Mouse (Mus musculus) liver, embryonic 14.5 days (tissue): ENCODE measurements at regions not wholly inside any gene's neighbourhood (a gene's known extent, or its start where the extent isn't known, plus 50 kb on each side); places are given as distances from the start of the nearest gene placed in this dataset.
"Not testable (repeated sequence)": the region's sequence is repeated elsewhere in the genome, so short reads cannot be mapped to it uniquely, and the experiment has no call there.

Experiments used
- ATAC-seq: fragments of 200-750 bp; cut with Nextera tagmentation; 2 replicates; pipeline ENCODE4 v1.8.0; 2017; ENCODE audit warnings: moderate number of reproducible peaks, mild to moderate bottlenecking, moderate library complexity; ENCODE audit not compliant: insufficient read depth
- DNase-seq, 3 experiments: peaks; one replicate each; pipeline ENCODE4 v3.0.0-alpha.2; 2012 to 2013; ENCODE audit warnings: low read depth in 3 of 3, low spot score in 3 of 3
- H3K27ac ChIP-seq: fragments of 300-500 bp; sonication (generic); 2 replicates; pipeline ENCODE4 v1.5.1; 2014; ENCODE audit warnings: moderate library complexity, mild to moderate bottlenecking, control low read depth, inconsistent platforms
- H3K27me3 ChIP-seq: fragments of 300-500 bp; sonication (generic); 2 replicates; pipeline ENCODE4 v1.6.1; 2014; ENCODE audit warnings: mild to moderate bottlenecking, low read length, moderate library complexity; ENCODE audit not compliant: control insufficient read depth, insufficient read depth
- H3K36me3 ChIP-seq: fragments of 300-500 bp; sonication (generic); replicated peaks from 2 replicates; pipeline ENCODE4 v1.6.1; 2014; ENCODE audit warnings: low read depth; ENCODE audit not compliant: control insufficient read depth, insufficient read depth
- H3K4me1 ChIP-seq, 2 experiments: fragments of 200-500 bp in 1 of 2; fragments of 300-500 bp in 1 of 2; sonication (generic) in 1 of 2; replicated peaks; 2 replicates each; pipeline ENCODE4 v1.6.1; 2012 to 2014; ENCODE audit warnings: antibody characterized with exemption in 1 of 2, inconsistent platforms in 1 of 2, low read length in 1 of 2; ENCODE audit not compliant: control insufficient read depth in 2 of 2, insufficient read depth in 2 of 2
- H3K4me2 ChIP-seq: fragments of 300-500 bp; sonication (generic); 2 replicates; pipeline ENCODE4 v1.6.1; 2014; ENCODE audit warnings: low read depth, mild to moderate bottlenecking, control low read depth, moderate library complexity
- H3K4me3 ChIP-seq, 2 experiments: fragments of 200-500 bp in 1 of 2; fragments of 300-500 bp in 1 of 2; sonication (generic) in 1 of 2; 2 replicates each; pipeline ENCODE4 v1.5.1; 2012 to 2014; ENCODE audit warnings: low read depth in 2 of 2, low read length in 2 of 2, mild to moderate bottlenecking in 2 of 2, control low read depth in 1 of 2, inconsistent platforms in 1 of 2, moderate library complexity in 1 of 2; ENCODE audit not compliant: insufficient read depth in 1 of 2
- H3K9ac ChIP-seq: fragments of 300-500 bp; sonication (generic); replicated peaks from 2 replicates; pipeline ENCODE4 v1.6.1; 2014; ENCODE audit warnings: mild to moderate bottlenecking, control low read depth, moderate library complexity
- H3K9me3 ChIP-seq: fragments of 300-500 bp; sonication (generic); 2 replicates; pipeline ENCODE4 v1.6.1; 2016; ENCODE audit warnings: low read length, mixed read lengths; ENCODE audit not compliant: control insufficient read depth
- CTCF ChIP-seq: IDR thresholded peaks from 2 replicates; pipeline ENCODE4 v1.5.1; 2016; ENCODE audit warnings: antibody characterized with exemption, low read depth, control low read depth
- EP300 ChIP-seq: IDR thresholded peaks from 2 replicates; pipeline ENCODE4 v1.6.1; 2016; ENCODE audit warnings: antibody characterized with exemption, low read depth
- WGBS: fragments of 180-500 bp; shearing (Covaris S2); extraction: QIAGEN DNeasy Blood & Tissue Kit; methylation state at CpG from one replicate; pipeline ENCODE4 v1.1.7; 2014; ENCODE audit not compliant: insufficient replicate concordance; 5-methylcytosine and 5-hydroxymethylcytosine counted together

DNA sequence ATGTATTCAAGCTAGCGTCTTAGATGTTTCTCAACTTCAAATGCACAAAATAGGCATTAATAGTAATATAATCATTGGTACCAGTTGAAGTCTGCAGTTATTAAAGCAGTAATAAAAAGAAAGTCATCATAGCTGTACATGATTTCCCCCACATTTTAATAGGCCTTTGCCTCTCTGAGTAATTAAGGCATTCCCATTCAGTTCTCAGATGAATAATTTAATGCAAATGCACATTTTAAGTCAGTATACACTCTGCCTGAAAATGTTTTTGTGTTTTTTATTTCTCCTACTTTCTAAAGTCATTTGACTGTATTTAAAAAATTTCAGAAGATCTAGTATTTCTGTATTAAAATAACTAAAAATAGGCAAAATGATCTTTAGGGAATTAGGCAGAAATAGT, 344.6 kb downstream of the Edem1 start:
- Histone ChIP-seq H3K27me3 (no peaks in the 10 kb centered on the region), H3K9me3 (no peaks in the 10 kb centered on the region), H3K4me1 (no peaks in the 10 kb centered on the region), H3K9ac (no peak overlapping the region), H3K36me3 (no peaks in the 10 kb centered on the region), H3K4me3 (no peak overlapping the region), H3K27ac (no peak overlapping the region), H3K4me2 (no peak overlapping the region)
- no peak for TF ChIP-seq EP300
- no peak for TF ChIP-seq CTCF
- DNase-seq (no peak), ATAC-seq (no peak)
- WGBS, result 60% methylated on average over 1 of the region's 1 CpGs

- no peak for DNase-seq
- H3K27me3 ChIP-seq, result no peaks in the 10 kb centered on the region
- H3K9ac ChIP-seq, result no peak overlapping the region
- no peaks in the 10 kb centered on the region for H3K36me3 ChIP-seq
- H3K4me2 ChIP-seq, result no peak overlapping the region
- ATAC-seq, result no peak
- no peak for TF ChIP-seq EP300
- TF ChIP-seq CTCF, result no peak
- H3K4me3 ChIP-seq, result no peak overlapping the region
- no peak overlapping the region for H3K27ac ChIP-seq
- H3K9me3 ChIP-seq, result no peaks in the 10 kb centered on the region
- WGBS, result 60% methylated on average over 3 of the region's 3 CpGs
- no peaks in the 10 kb centered on the region for H3K4me1 ChIP-seq
Measured at GRCm38 (mm10) chr6:109176876-109177275, 348.4 kb downstream of the Edem1 start.

DNA sequence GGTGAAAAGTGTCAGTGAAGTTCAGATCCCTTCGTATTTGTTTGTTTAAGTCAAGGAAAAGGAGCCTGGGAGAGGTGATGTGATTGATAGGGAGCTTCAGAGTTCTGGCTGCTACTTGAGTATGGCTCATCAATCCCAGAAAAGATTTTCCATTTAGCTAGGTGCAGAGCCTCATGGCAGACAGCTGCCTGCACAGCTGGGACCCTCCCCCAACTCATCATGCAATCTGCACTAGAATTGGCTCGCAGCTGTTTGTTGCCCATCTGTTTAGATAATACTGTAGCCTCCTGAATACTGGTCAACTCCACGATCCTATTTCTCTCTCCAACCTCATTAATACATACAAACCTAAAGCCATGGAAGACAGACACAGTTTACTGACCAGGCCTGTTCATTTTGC, 354.4 kb downstream of the Edem1 start:
- Histone ChIP-seq H3K4me3 (no peak overlapping the region), H3K27me3 (no peaks in the 10 kb centered on the region), H3K36me3 (no peaks in the 10 kb centered on the region), H3K9me3 (no peaks in the 10 kb centered on the region), H3K4me2 (no peak overlapping the region), H3K4me1 (no peaks in the 10 kb centered on the region), H3K27ac (no peak overlapping the region), H3K9ac (no peak overlapping the region)
- ATAC-seq, result no peak
- WGBS, result 45% methylated on average over 3 of the region's 3 CpGs
- TF ChIP-seq EP300 (no peak), CTCF (no peak)
- DNase-seq, result no peak

DNA sequence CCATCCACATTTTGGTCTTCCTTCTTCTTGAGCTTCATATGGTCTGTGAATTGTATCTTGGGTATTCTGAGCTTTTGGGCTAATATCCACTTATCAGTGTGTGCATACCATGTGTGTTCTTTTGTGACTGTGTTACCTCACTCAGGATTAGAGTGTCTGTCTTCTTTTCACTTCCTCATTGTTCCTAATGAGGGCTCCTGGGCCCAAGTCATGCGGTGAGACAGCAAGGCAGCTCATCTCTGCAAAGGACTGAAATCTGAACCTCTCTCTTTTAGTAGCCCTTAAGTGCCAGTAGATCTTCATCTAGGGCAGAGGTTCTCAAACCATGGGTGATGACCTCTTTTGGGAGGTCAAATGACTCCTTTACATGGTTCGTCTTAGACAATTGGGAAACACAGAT, 364.6 kb downstream of the Edem1 start:
- not testable (repeated sequence) for ATAC-seq, H3K27me3 ChIP-seq, H3K9ac ChIP-seq, DNase-seq, H3K4me2 ChIP-seq, H3K9me3 ChIP-seq, H3K4me3 ChIP-seq, H3K27ac ChIP-seq, H3K4me1 ChIP-seq, H3K36me3 ChIP-seq
- 57% methylated on average over 2 of the region's 2 CpGs for WGBS

- no peak for DNase-seq
- no peak for ATAC-seq
- no peaks in the 10 kb centered on the region for H3K9me3 ChIP-seq
- 38% methylated on average over 3 of the region's 3 CpGs for WGBS
- H3K4me3 ChIP-seq, result no peak overlapping the region
- no peak for TF ChIP-seq CTCF
- TF ChIP-seq EP300, result no peak
- H3K36me3 ChIP-seq, result no peaks in the 10 kb centered on the region
- H3K9ac ChIP-seq, result no peak overlapping the region
- no peaks in the 10 kb centered on the region for H3K27me3 ChIP-seq
- no peaks in the 10 kb centered on the region for H3K4me1 ChIP-seq
- H3K27ac ChIP-seq, result no peak overlapping the region
- H3K4me2 ChIP-seq, result no peak overlapping the region
Measured at GRCm38 (mm10) chr6:109193603-109194002, 365.2 kb downstream of the Edem1 start.

GRCm38 (mm10) chr6:109209699-109210098, 381.3 kb downstream of the Edem1 start:
- Histone ChIP-seq H3K4me1 (no peaks in the 10 kb centered on the region), H3K9ac (no peak overlapping the region), H3K36me3 (no peaks in the 10 kb centered on the region), H3K9me3 (no peaks in the 10 kb centered on the region), H3K4me3 (no peak overlapping the region), H3K27me3 (no peaks in the 10 kb centered on the region), H3K4me2 (no peak overlapping the region), H3K27ac (no peak overlapping the region)
- ATAC-seq (no peak), DNase-seq (no peak)
- WGBS, result 15% methylated on average over 2 of the region's 2 CpGs
- TF ChIP-seq CTCF (no peak), EP300 (no peak)
